Mouse (Mus musculus) 3T3-L1 (cell line): ENCODE data around the gene Pygo1.

Experiments used
- DNase-seq: peaks from one replicate; pipeline ENCODE4 v3.0.0-alpha.2; 2015; ENCODE audit warnings: low read depth, low spot score

Gene Pygo1

DNA sequence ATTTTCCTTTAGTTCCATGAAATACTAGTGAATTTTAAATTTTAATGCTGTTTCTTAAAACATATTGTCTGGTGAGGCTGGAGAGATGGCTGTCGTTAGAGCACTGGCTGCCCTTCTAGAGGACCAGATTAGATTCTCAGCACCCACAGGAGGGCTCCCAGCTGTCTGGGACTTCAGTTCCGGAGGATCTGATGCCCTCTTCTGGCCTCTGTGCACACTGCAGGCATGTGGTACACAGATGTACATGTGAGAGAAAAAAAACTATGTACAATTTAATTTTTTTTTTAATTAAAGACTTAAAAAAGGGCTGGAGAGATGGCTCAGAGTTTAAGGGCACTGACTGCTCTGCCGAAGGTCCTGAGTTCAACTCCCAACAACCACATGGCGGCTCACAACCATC lies 9.9 kb downstream of the Pygo1 start:
- no peak for DNase-seq

DNA sequence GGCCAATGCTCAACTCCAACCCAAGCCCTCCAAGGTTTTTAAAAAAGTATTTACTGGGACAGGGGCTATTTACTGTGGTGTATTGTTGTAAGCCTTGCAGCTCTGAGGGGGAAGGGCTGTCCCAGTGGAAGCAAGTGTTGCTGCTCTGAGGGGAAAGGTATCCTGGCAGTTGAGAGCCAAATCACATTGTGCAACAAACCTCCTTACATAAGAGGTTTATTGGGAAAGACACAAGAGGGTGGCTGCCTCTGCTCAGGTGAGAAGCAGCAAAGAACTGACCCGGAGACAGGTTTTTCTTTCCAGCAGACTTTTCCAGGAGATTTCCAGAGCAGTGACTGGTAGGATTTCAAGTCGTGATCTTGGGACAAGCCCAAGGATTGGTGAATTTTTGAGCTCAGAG lies 10.9 kb downstream of the Pygo1 start:
- DNase-seq, result no peak

DNA sequence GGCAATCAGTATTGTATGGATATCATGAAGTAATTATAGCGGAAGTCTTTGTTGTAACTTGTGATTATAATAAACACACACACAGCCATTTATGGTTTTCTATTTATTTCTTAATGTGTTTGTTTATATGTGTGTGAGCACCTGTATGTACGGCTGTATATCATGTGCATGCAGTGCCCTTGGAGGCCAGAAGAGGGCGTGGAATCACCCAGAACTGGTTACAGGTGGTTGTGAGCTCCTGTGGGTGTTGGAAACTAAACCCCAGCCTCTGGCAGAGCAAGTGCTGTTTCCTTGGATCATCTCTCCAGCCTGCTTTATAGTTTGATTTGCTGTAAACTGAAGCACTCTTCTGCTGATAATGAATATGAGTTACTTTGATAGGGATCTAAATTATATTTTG lies 18.0 kb downstream of the Pygo1 start:
- DNase-seq, result no peak

DNA sequence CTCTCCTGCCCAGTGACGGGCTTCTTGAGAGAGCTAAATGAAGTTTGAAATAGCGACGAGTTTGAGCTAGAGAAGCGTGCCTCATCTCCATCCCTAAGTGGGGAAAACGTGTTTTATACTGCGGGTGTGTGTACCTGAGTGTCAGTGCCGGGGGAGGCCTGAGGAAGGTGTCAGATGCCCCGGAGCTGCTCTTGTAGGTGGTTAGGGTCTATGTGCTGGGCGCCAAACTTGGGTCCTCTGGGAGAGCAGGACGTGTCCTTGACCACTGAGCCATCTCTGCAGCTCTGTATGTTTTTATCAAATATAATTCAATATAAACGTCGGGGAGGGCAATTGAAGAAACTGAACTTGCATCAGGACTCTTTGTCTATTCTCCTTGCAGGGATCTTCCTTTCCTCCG lies 18.8 kb downstream of the Pygo1 start:
- DNase-seq, result no peak

DNA sequence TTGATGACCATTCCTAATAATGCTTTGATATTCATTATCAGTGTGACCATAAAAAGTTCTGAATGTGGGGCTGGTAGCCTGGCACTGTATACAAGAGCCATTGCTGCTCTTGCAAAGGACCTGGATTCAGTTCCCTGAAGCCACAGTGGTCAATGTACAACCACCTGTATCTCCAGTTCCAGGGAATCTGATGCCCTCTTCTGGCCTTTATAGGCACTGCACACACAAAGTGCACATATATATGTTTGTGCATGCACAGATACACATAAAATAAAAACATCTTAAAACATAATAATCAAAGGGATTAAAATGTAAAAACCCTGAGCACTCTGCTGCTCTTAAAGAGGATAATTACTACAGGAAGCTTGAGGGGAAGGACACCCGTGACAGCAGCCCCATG lies 21.6 kb downstream of the Pygo1 start:
- DNase-seq, result no peak

DNA sequence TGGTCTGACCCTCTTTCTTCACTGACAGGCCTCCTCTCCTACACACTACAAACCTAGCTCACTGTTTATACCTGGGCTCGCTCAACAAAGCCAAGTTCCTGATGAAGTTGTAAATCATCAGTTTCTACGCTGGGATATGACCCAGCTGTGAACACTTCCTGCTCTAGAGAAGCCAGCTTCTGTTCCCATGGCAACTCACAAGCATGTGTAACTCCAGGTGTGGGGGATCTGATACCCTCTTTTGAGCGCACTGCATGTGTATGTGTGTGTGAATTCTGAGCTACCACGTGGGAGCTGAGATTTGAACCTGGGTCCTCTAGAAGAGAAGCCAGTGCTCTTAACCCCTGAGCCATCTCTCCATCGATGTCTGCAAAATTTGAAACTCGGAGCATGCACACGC lies 24.1 kb downstream of the Pygo1 start:
- DNase-seq, result no peak

DNA sequence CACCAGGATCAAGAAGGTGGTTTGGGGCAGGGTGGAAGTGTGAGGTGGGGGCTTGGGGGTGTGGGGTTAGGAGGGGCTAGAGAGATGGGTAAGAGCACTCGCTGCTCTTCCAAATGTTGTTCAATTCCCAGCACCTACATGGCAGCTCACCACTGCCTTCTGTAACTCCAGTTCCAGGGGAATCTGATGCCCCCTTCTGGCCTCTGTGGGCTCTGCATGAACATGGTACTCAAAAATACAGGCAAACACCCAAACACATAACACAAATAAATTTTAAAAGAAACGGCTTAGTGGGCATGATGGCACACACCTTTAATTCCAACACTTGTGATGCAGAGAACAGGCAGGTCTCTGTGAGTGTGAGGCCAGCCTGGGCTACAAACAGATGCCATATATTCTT lies 29.3 kb downstream of the Pygo1 start:
- DNase-seq, result peak; percentile 57

DNA sequence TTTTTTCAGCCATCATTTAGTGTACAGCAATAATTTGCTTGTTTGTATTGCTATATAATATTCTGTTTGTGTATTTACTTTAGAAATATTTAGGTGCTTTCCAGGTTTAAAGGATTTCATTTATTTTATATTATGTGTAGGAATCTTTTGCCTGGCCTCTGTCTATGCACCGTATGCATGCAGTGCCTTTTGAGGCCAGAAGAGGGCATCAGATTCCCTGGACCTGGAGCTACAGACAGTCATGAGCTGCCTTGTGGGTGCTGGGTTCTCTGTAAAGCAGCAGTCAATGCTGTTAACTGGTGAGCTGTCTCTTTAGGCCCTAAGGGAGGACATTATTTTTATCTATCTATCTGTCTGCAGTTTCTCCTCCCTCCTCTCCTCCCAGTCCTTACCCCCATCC lies 30.1 kb downstream of the Pygo1 start:
- DNase-seq, result peak; percentile 73

DNA sequence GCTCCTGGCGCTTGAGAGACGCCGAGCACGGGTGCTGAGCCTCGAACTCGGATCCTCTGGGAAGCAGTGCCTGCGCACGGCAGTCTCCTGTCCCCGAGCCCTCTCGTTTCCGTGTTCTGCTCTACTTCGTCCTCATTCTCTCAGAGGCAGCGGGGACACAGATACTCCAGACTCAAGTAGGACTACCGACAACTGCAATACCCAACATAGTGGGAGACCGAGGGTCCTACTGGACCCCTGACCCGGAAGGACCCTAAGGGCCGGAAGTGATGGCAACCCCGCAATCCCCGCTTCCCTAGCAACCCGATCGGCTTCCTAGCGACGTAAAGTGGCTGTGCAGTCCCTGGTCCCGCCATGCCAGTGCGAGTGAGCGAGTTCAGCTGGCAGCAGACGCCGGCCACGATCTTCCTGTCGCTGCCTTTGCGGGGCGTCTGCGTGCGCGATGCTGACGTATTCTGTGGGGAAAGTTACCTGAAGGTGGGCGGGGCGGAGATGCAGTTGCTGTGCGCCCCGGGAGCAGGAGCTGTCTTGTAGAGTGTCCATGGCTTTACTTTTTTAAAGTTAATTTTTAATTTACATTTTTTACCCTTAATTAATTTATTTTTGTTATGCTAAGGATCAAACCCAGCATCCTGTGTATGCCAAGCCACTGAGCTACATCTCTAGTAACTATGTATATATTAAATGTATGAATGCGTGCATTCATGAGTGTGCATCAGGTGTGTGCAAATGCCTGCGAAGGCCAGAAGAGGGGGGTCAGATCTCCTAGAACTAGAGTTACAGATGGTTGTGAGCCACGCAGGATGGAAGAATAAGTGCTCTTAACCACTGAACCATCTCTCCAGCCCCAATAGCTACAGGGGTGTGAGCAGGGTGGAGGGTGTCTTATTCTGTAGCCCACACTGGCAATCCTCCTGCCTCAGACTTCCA lies 33.3 kb downstream of the Pygo1 start, which contains the start of the genes Dyx1c1 and Gm44503:
Gene Dyx1c1 (plus strand): TSS at position 265 of the 930 bp plus-strand sequence.
Gene Gm44503 (plus strand): TSS at position 332 of the 930 bp plus-strand sequence.
- DNase-seq, result no peak

DNA sequence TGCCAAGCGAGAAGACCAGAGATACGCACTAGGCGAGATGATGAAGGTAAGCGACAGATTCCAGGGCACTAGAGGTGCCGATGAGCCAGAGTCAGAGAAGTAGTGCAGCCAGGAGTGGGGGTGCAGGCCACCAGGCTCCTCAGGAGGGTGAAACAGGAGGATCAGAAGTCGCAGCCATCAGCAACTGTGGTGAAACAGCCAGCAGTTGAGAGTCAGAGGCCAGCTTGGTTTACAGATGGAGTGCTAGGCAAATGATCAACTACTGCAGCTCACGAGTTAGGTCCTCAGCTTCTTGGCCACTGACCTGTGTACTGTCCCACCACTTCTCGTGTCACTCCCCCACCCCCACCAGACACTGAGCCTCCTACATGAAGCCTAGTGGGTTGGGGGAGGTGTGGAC lies 35.9 kb downstream of the Pygo1 start:
- DNase-seq, result no peak

DNA sequence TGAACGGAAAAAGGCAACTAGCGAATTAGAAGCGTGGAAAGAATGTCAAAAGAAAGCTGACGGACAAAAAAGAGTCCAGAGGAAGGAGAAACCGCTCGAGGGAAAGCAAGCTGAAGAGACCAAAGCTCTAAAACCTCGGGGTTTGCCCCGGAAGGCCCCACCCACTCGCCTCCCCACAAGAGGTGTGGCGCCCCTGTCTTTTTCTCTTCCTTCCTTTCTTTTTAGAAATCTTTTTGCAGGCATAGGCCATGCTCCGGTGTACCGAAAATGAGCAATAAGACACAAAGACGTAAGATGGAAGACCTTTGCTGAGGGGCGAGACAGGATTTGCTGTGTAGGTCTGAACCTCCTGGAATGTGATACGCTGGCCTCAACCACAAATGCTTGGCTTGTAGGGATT lies 36.5 kb downstream of the Pygo1 start:
- DNase-seq, result no peak

DNA sequence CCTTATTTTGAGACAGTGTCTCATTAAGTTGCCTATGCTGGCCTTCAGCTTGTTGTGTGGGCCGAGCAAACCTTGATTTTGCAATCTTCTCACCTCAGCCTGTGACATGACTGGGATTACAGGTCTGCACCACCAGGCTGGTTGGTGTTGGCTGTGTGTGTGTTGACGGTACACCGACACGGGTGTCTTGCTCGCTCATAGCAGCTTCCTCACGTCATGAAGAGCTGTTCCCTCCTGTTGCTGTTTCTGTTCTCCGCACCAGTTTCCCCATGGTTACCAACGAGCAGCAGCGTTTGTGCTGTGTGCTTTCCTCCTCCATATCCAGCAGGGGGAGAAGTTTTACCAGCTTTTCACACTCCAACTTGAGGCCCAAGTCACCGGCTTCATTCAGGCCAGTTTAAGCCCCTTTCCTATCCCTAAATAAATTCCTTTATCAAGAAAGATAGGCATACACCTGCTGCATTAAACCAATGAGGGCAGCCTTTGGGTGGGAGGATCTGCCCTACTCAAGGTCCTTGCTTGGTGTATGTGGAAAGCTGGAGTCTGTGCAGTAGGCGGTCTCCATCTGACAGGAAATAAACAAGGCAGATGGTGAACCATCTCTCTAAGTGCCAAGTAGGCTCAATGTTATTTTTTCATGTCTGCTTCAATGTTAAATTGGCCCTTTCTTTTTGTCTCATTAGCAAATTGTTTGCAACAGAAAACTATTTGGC lies 43.1 kb downstream of the Pygo1 start:
- peak; percentile 50 for DNase-seq

DNA sequence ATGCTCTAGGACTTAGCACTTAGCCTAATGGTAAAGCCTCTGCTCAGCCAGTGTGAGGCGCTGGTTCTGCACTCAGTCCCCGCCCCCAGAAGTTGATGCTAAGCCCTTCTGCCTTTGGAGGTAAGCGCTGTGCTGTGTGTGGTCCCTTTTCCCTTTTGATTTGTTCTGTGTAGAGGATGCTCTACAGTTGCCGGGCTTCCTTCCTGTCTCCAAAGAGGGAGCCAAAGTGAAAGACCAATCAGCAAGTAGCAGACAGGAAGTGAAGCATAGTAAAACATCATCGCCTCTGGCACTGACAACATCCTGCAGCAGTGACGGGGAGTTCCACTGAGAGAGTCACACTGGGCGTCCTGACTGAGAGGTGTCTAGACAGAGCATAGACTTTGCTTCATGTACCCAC lies 44.4 kb downstream of the Pygo1 start:
- DNase-seq, result no peak

DNA sequence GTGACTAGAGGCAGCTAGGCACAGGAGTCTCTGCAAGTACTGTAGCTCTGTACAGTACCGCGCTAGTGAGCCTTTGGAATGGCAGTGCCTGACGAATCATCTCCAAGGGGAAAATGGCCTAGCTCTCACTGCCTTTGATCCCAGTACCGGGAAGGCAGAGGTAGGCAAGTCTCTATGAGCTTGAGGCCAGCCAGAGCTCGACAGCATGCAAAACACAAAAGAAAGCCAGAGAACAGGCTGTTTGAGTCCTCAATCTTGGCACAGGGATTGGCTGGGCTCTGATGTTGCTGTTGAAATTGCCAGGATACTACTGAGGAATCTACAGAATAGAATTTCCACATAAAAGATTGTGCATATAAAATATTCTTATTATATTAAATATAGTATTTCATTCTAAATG lies 47.0 kb downstream of the Pygo1 start:
- DNase-seq, result no peak

DNA sequence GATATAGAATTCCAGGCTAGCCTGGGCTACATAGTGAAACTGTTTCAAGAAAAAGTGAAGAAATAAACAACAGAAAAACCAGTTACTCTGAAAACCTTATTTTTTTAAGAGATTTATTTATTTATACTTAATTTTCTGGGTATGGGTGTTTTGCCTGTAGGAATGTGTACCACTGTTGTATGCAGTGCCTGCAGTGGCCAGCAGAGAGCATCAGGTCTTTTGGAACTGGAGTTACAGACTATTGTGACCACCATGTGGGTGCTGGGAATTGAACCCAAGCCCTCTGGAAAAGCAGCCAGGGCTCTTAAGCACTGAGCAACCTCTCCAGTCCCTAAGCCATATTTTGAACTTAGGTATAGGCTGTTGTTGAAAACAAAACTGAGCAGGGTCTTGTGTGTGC lies 47.5 kb downstream of the Pygo1 start:
- no peak for DNase-seq

DNA sequence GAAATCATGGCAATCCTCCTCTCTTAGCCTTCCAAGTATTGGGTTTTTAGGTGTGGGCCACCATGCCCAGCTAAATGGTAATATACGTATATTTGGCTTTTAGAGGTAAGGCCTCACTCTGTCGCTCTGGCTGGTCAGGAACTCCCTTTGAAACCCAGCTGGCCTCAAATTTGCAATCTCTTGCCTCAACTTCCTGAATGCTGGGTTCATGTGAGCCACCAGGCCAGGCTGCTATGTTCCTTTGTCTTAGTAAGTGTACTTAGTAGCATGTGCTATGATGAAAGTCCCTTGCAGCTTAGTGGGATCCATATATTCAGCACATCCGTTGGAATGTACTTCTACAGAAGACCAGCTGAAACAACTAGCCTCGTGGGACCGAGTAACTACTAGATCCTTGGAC lies 49.3 kb downstream of the Pygo1 start:
- DNase-seq, result no peak

DNA sequence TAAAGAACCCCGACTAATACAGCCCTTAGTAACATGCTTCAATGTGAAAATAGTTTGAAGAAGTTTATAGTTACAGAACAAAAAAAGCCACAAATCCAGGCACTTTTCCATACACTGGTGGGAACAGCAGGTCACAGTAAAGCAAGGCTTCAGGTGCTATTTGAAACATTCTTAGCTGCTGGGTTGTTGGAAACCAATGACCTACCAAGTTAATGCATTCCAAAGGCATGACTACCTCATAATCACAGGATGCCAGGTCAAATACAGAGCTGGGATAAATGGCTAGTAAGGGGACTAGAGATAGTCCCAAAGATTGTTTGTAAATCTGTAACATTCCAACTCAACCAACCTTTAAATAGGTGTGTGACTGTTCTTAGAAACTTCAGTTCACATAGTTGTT lies 49.8 kb downstream of the Pygo1 start:
- DNase-seq, result peak; percentile 44

DNA sequence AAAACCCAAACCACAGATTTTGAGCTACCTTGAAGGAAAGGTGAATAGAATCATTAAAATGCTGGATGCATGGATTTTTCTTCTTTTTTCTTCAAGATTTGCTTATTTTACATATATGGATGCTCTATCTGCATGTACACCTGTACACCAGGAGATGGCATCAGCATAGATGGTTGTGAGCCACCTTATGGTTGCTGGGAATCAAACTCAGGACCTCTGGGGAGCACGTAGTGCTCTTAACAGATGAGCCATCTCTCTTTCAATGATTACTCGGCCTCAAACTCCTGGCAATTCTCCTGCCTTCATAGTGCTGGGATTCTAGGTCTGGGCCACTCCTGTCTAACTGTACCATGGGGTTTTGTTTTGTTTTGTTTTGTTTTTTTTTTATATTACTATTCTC lies 57.6 kb downstream of the Pygo1 start:
- peak; percentile 23 for DNase-seq

DNA sequence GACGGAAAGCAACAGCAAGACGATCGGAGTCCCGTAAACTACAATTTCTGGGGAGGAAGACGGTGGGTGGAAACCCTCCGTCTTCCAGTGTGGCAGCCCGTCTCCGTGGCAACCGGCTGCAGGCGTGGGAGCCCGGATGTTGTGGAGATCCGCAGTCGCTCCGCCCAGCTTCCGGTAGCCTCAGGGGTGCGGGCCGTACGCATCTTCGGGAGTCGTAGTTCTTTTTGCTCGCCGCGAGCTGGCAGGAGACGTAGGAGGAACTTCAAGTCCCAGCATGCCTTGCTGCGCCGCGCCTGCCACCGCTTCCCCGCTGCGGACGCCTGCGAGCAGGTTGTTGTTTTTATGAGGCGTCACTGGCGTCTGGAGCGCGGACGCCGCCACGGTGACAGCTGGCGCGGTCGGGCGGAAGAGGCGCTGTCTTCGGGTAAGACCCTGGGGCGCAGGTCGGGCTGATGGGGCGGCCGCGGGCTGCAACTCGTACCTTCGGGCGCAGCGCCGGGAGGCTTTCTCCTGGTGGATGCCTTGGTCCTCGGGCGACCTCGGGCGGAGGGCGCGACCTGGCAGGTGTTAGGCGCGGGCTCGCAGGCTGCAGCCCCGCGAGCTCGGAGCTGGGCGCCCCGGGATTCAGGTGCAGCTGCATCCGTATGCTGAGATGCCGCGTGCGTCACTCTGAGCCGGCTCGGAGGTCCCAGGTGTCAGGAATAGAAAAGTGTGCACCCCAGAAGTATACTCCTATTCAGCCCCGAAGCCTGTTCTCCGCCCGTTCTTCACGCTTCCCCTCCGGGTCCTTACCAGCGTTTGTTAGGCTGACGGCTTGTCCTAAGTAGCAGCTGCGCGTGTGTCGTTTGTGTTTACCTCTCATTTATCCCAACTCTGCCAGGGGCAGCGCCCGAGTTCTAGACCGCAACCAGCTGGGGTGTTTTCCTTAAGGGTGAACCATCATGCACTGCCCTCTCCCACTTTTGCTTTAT lies 60.1 kb downstream of the Pygo1 start, which contains the start of the genes Ccpg1os and Ccpg1:
Gene Ccpg1os (minus strand): TSS at position 133 of the 971 bp plus-strand sequence.
Gene Ccpg1 (plus strand): TSS at position 180 of the 971 bp plus-strand sequence.
- peak; percentile 97 for DNase-seq

DNA sequence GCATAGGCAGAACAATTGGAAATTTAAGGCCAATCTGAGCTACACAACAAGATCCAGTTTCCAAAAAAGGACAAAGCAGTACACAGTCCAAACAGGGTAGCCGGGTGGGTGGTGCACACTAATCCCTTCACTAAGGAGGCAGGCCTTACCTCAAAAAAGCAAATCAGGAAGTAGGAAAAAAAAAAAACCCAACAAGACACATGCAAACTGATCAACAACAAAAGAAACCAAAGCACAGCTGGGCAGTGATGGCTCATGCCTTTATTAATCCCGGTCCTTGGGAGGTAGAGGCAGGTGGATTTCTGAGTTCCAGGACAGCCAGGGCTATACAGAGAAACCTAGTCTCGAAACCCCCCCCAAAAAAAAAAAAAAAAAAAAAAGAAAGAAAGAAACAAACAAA lies 62.3 kb downstream of the Pygo1 start:
- no peak for DNase-seq

DNA sequence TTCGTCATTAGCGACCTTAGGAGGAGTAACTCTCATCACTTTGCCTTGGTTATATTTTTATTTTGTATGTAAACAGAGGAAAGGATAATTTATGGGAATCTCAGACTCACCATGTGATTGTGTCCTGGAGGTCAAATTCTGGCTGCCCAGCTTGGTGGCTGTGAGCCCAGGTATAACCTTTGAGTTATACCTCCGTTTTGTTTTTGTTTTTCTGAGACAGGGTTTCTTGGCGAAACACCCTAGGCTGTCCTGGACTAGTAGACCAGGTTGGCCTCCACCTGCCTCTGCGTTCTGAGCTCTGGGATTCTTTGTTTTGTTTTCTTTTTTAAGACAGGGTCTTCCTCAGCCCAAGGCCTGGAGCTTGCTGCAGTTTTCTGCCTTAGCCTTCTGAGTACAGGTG lies 63.3 kb downstream of the Pygo1 start:
- no peak for DNase-seq
